Mouse (Mus musculus) megakaryocyte, embryonic 14.5 days (primary cell): Measurements from ENCODE around the gene Mgat4e.

Experiments
- FLI1 ChIP-seq: IDR thresholded peaks from 2 replicates; pipeline ENCODE4 v1.6.1; 2012; ENCODE audit warnings: low read length, inconsistent platforms, mixed read lengths
- GATA1 ChIP-seq: IDR thresholded peaks from 3 replicates; pipeline ENCODE4 v1.6.1; 2012; ENCODE audit warnings: mixed read lengths, low read length, inconsistent platforms, borderline replicate concordance

- TF ChIP-seq FLI1 (no peak), GATA1 (no peak)
These were observed 31.3 kb upstream of the Mgat4e start for GRCm38 (mm10) chr1:134580796-134581195.
